Mouse (Mus musculus) retina, embryonic 14.5 days (tissue): ENCODE measurements around the gene Slit2.
A peak's percentile ranks its signal among the peaks of the same experiment; 100 is the strongest.

Source experiments
- DNase-seq: peaks from one replicate; pipeline ENCODE4 v3.0.0-alpha.2; 2015; ENCODE audit warnings: low spot score

Gene Slit2

DNA sequence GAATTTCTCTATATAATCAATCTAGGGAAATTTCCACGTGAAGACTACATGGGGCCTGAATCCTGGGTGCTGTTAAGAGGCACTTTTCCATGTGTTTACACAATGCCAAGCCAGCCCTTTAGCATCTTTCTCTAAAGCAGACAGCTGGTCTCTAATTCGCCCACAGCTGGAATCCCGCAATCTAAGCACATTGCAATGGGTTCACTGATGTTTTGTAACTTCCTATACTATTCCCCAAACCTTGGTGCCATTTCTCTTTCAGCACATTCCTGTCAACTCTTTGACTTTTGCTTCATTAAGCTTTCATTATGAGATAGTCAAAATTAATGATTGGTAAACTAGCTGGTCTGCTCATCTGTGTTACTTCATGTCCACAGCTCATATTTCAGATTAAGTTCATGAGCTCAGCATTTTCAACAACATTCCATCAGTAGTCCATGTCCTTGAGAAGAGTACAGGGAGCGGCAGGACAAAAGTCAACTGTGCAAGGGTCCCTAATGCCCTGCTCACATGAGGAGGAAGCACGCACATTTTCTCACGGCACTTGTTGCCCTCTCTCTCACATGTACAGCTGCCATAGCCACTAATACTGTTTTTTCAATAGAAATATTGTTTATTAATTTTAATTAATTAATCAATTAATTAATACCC lies 247.6 kb downstream of the Slit2 start:
- peak; percentile 3 for DNase-seq

DNA sequence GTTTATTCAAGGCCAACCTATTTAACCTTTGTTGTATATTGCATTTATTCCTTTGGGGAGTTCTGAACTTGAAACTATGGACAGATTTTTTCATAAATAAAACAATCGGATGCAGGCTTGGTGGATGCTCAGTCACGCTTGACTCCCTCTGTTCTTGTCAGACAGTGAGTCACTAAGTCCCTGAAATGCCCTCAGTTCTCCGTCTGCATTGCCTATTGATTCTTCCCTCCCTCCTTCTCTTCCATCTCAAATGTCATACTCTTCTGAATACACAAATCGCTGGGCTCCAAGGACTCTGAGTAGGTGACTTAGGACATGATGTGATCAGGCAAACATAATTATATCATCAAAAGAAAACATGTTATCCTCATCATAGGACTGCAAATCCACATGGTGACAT lies 251.8 kb downstream of the Slit2 start:
- no peak for DNase-seq

DNA sequence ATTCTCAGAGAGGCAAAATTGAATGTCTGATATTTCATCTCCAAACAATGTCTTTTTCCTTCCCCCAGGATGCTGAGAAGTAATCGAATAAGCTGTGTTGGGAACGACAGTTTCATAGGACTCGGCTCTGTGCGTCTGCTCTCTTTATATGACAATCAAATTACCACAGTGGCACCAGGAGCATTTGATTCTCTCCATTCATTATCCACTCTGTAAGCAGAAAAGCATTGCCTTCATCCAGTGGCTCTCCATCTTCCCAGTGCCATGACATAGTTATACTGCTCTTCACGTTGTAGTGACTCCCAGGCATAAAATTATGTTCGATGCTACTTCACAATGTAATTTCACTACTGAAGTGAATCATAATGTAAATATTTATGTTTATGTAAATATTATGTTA lies 252.3 kb downstream of the Slit2 start:
- DNase-seq, result no peak

DNA sequence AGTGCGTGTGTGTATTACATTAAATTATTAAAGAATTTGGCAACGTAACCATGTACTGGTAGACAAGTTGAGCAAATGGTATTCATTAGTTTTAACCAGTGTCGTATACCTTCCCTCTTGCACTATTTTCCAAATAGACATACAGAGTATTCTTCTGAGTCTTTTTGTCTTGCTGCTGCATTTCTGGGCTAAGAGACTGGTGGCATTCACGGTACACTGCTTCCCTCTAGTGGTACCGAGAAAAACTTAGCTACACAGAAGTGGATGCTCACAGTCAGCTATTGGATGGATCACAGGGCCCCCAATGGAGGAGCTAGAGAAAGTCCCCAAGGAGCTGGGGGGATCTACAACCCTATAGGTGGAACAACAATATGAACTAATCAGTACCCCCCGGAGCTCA lies 257.8 kb downstream of the Slit2 start:
- DNase-seq, result peak; percentile 81

DNA sequence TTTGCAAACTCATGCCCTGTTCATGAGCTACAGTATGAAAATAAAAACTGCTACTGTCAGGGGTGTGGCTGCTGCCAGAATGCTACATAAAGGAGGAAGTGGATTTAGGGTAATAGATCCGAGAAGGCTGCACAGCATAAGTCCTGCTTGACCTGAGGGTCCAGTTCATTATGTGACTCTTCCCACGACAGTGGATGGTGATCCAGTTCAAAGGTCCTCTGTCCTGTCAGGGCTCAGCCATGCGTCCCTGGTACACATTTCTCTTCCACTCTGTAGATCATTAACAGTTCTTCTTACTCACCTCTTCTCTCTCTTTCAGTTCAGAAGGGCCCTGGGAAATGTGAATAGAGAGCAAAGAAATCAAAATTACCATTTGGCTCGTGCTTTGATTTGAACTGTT lies 265.4 kb downstream of the Slit2 start:
- DNase-seq, result no peak

DNA sequence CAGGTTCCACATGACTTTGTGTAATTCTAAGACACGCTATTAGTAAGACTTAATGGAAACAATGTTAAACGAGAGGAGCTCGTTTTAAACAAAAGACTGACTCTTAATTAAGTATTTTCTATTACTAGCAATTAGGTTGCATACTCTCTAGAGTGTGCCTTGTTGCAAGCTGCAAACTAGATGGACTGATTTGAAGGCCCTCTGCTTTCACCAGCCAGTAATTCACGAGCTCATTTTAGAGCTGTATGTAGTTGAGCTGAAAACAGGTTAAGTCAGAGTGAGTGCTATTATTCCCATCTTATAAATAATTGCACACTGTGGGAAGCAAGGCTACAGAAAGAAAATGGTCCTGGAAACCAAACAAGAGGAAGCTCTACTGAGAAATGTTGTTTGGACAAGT lies 294.6 kb downstream of the Slit2 start:
- DNase-seq, result no peak

DNA sequence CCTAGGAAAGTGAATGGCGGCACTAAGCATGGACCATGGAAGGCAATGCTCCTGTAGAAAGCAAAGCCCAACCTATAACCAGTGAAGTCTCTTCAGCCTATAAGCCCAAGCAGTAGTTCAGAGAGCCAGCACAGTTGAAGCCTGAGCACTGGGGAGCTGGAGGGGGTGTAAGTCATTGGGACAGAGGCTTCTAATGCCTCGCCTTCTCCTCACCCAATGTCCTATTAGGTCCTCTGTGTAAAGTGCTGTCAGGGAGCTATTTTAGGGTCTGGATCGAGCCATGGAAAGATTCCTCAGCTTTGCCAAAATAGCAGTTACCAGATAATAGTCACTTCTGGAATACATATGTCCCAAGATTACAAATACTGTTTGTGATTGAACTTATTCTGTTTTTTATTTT lies 318.2 kb downstream of the Slit2 start:
- DNase-seq, result no peak

DNA sequence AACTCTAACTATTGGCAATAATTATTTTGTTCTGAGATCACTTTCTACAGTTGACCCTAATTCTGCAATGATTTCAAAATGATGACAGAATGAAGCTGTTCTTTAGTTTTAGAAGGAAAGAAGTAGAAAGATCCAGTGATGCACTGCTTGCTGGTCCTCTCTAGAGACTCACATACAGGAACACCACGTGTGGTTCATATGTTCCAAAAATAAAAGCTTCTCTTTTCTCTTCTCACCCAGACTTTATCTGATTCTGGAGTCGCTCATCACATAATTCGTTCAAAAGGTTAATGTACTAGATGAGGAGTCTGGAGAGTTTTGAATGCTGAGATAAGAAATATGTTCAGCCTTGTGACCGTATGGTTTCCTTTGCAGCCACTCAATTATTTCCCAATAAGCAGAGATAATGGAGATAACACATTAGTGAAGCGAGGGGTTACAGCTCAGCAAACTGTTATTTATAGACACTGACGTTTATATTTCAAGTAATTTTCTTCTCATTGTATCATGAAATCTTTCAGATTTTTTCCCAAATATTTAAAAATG lies 332.2 kb downstream of the Slit2 start:
- no peak for DNase-seq

DNA sequence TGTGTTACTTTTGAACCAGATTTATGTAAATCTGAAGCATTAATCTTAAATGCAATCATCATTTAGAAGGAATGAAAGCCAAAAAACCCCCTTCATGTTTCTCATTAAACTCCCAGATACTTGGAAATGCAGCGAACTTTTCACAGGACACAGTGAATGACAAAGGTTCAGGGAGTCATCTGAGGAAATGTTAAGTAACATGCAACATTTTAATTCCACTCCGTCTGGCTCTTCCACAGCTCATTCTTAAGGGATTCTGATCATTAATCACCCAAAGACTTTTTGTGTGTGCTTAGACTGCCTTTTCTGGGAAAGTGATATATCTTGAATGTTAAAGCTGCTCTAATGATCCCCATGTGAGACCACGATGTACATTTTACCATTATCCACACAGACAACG lies 337.7 kb downstream of the Slit2 start:
- no peak for DNase-seq

DNA sequence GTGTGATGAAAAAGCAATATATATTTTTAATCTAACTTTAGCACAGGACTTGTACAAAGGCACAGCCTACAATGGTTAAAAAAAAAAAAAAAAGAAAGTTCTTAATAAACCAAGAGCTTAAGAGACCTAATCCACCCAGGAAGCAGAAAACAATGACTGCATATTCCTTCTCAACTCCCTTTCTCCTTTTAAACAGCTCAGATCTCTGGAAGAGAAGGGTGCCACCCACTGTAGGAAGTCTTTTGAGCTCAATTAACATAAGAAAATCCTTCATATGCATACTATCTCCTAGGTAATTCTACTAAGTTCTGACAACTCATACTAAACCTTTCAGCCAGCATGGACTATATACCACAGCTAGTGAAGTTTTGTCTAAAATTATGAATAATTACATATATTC lies 343.3 kb downstream of the Slit2 start:
- no peak for DNase-seq

DNA sequence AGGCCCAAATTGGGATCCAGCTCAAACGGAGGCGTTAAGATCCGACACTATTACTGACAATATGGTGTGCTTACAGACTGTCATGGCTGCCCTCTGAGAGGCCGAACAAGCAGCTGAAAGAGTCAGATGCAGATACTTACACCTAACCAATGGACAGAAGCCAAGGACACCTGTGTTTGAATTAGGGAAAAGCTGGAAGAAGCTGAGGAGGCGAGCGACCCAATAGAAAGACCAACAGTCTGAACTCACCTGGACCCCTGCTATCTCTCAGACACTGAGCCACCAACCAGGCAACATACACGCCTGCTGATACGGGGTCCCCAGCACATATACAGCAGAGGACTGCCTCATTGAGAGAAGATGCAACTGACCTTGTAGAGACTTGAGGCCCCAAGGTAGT lies 344.7 kb downstream of the Slit2 start, which contains the start of gene 5730480H06Rik:
5730480H06Rik (plus strand) TSS at position 301 of the 400 bp plus-strand sequence.
- DNase-seq, result no peak

DNA sequence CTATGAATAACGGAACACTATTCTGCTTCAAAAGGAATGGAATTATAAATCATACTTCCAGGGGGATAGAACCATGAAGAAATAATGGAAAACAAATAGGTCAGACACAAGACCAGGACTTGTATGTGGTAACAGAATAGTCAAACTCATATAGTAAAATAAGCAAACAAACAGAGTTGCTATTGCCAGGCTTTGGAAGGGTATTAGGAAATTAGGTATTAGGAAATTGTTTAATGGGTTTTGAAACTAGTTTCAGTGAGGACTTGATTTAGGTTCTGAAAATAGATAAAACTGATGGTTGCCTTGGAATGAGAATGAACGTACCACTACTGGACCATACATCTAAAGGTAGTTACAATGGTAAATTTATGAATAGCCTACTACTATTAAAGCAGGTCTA lies 346.8 kb downstream of the Slit2 start:
- no peak for DNase-seq

DNA sequence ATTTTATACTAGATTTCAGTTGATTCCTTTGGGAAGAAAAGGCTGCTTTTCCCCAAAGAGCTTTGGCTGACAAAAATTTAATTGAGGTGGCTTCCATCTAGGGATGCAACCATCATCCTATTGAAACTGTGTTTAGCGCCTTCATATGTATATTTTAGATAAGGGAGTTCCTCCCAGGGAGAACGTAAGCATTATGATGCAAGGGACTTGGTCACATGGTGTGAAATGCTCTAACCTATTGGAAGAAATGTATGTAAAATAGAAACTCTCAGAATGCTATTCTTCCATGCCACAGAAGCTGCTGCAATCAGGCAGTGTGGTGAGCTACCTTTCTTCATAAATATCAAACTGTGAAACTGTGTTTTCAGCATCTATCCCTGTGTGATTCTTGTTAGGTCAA lies 347.9 kb downstream of the Slit2 start:
- no peak for DNase-seq

DNA sequence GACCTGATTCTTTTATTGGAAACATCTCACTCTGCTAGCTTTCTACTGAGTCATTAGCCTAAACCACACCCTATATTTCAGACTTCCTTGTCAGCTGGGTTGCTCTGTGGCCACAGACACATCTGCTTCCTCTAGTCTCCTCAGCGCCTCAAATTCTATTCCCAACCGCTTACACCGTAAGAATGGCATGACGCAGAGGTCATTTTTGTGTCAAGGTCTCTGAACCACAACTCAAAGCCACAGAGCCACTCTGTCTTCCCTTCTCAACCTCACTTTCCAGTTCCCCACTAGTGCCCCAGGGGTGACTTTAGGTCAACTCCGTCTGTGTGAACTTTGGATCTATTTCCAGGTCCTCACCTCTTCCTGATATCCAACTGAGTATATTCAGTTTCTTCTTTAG lies 348.5 kb downstream of the Slit2 start:
- no peak for DNase-seq

DNA sequence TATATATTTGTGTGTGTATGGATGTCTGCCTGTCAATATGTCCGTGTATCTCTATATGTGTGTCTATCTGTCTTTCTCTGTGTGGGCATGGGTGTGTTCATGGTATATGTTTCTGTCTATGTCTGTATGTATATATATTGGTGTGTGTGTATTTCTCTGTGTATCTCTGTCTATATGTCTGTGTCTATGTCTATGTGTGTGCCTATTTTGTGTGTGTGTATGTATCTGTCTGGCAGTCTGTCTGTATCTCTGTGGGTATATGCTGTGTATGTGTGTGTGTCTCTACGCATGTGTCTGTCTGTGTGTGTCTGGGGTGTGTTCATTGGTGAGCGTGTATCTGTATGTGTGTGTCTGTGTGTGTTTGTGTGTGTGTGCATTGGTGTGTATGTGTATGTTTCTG lies 350.5 kb downstream of the Slit2 start:
- no peak for DNase-seq

DNA sequence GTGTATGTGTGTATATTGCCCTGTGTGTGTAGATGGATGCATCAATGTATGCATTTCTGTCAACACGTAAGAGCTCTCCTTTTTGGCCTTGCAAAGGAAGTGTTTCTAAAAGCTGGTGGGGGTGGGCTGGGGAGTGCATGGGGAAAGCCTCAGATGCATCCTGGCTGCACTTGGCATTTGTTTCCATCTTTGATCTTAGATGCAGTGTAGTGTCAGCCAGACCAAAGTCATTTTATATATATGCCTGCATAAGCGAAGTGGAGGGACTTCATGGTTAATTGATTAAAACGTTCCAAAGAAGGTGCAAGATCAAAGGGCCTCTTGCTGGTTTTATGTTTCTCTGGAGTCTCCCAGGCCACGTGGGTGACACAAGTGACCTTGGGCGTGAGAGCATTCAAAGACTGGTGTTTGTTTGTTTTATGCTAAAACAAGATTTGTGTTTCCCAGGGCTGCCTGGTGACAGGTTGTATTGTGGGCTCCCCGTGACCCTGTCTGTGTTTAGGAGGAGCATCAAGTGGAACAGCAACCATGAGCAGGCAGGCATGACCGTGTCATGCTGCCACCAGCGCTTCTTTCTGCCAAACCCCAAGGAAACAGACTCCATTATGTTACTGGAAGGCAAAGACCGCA lies 351.1 kb downstream of the Slit2 start:
- no peak for DNase-seq

DNA sequence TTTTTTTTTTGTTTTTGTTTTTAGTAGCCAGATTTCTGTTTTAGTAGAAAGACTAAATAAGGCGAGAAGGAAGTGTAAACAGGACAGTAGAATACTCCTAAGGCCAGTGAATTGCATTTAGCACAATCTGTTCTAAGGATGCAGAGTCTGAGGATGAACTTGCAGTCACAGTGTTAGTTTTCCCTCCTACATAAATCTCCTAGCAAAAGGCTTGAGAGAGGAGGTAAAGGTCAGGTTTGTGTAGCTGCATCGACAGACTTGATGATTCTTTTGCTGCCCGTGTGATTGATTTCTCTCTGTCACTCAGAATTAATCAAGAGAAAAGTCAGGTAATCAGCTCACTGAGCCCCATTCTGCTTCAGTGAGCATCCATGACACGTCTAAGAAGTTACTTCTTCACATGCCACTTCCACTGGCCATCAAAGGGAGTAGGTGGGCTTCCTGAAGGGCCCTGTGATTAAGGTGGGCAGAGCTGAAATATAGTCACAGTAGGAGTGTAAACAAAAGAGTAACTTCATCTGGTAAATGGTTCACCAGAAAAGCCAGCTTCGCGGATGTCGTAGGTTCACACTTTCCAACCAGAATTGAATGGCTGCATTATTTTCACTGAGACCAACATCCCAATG lies 358.0 kb downstream of the Slit2 start:
- peak; percentile 29 for DNase-seq

DNA sequence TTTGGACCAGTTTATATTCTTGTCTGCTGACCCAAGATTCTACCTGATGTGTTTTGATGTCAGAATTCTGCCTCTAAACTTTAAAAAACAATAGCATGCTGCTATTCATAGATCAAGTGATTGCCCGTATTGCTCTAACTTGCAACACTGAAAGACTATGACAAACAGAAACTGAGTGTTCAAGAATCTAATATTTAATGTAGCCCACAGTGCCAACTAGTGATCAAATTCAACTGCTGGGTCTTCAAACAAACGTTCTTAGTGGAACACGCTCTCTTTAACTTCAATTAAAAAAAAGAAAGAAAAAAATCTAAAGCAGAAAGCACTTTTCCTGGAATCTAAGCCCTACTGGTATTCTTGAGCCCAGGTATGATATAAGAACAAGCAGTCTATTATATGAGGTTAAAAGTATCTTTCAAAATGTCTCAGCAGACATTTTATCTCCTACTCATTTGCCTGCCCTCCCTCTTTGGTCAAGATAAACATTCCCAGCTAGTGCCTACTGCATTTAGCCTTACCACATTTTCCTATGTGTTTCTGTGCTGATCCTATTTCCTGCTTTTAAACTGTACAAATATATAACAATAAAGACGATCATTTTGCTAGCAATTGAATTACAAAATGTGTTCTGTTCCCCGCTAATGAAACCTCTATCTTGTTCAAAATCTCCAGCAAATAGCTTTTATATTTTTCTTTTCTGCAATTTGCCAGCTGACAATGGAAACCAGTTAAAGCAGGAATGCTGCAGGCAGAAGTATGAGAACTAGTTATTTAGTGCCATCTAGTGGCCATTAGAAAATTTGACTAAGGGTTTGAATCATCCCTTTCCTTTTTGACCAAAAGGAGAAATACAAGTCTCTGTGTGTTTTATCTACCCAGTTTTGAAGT lies 362.4 kb downstream of the Slit2 start:
- peak; percentile 85 for DNase-seq

DNA sequence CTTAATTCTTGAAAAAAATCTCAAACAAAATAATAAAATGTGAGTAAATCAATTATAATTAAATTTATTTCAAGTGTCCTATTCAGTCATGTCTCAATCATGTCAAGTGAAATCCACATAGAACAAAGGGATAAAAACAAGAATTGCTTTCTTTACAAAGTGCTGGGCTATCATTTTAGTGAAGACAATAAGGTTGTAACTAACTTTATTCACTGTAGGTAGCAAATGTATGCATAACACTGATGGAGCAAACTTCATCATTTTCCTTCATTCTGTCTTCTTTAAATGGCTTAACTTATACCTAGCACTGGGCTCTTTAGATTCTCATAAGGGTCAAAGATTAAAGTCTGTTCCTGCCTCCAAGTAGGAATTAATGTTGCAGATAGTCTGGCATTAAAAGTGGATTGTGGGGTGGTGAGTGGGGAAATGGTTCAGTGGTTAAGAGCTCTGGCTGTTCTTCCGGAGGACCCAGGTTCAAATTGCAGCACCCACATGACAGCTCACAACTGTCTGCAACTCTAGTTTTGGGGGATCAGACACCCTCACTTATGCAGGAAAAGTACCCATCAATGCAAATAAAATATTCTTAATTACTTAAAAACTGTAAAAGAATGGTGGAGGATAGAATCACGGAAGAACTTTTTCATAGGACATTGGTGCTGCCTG lies 363.2 kb downstream of the Slit2 start:
- DNase-seq, result no peak

DNA sequence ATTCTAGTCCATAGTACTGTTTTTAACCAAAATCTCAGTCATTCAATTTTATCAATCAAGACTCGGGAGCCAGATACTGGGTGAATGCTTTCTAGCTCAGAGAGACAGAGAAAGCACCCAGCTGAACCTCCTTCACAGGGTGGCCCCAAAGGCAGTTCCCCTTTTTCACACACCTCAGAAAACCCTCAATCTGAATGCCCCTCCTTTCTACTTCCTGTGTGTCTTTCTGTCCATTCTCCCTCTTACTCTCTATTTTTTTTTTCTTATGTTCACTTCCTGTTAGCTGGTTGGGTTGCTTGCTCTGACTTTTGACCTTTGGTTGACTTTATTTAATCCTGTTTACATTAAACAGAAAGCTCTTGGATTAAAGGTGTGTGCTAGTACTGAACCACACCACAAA lies 366.4 kb downstream of the Slit2 start:
- no peak for DNase-seq
